Mouse (Mus musculus) lung, embryonic 14.5 days (tissue): ENCODE data around the gene Entpd1. TPM values are rescaled to one million over a fixed set of nuclear protein-coding genes. Genes with fewer than 3 reads are reported as not detected.

Experiments used
- ATAC-seq: fragments of 200-750 bp; cut with Nextera tagmentation; 2 replicates; pipeline ENCODE4 v1.8.0; 2017; ENCODE audit warnings: mild to moderate bottlenecking, moderate TSS enrichment, moderate library complexity; ENCODE audit not compliant: insufficient read depth
- DNase-seq: peaks from one replicate; pipeline ENCODE4 v3.0.0-alpha.2; 2015
- H3K27ac ChIP-seq: fragments of 300-500 bp; sonication (generic); 2 replicates; pipeline ENCODE4 v1.5.1; 2014; ENCODE audit warnings: low read depth, mild to moderate bottlenecking, moderate library complexity
- H3K27me3 ChIP-seq: fragments of 300-500 bp; sonication (generic); 2 replicates; pipeline ENCODE4 v1.6.1; 2014; ENCODE audit warnings: low read length, control low read depth; ENCODE audit not compliant: insufficient read depth
- H3K36me3 ChIP-seq: fragments of 300-500 bp; sonication (generic); 2 replicates; pipeline ENCODE4 v1.6.1; 2014; ENCODE audit warnings: control low read depth; ENCODE audit not compliant: insufficient read depth
- H3K4me1 ChIP-seq: fragments of 300-500 bp; sonication (generic); 2 replicates; pipeline ENCODE4 v1.6.1; 2014; ENCODE audit warnings: antibody characterized with exemption, control low read depth; ENCODE audit not compliant: insufficient read depth
- H3K4me2 ChIP-seq: fragments of 300-500 bp; sonication (generic); 2 replicates; pipeline ENCODE4 v1.6.1; 2014; ENCODE audit warnings: mild to moderate bottlenecking
- H3K4me3 ChIP-seq: fragments of 300-500 bp; sonication (generic); 2 replicates; pipeline ENCODE4 v1.5.1; 2014; ENCODE audit warnings: low read depth, low read length
- H3K9ac ChIP-seq: fragments of 300-500 bp; sonication (generic); 2 replicates; pipeline ENCODE4 v1.6.1; 2014
- H3K9me3 ChIP-seq: fragments of 300-500 bp; sonication (generic); 2 replicates; pipeline ENCODE4 v1.6.1; 2016; ENCODE audit warnings: low read depth, low read length, control low read depth
- CTCF ChIP-seq: IDR thresholded peaks from 2 replicates; pipeline ENCODE4 v1.5.1; 2016; ENCODE audit warnings: antibody characterized with exemption, low read depth
- WGBS: fragments of 180-500 bp; shearing (Covaris S2); extraction: QIAGEN DNeasy Blood & Tissue Kit; methylation state at CpG from one replicate; pipeline ENCODE4 v1.1.7; 2014; 5-methylcytosine and 5-hydroxymethylcytosine counted together
- polyA plus RNA-seq: library from polyadenylated mRNA; unstranded; fragments of >200 nt; fragmentation: Nextera tagmentation; extraction: Ambion mirVana; gene quantifications from 2 replicates; pipeline ENCODE4 v1.2.1, GENCODE M21; 2014

Gene Entpd1
- 12.7 and 15.4 TPM in 2 replicates for polyA plus RNA-seq

GRCm38 (mm10) chr19:40611830-40612506 lies at the start of gene Entpd1, which contains the start of gene Tctn3:
Entpd1 (plus strand) TSS chr19:40612366.
Tctn3 (minus strand) TSS chr19:40612233.
- no peak within 1 kb of the TSS for H3K27ac ChIP-seq
- peaks cover 6% of the 10 kb centered on the region; the same call in 1 of the 2 replicates for H3K36me3 ChIP-seq
- WGBS: under 1% methylated on average over 45 of the region's 45 CpGs
- peak; percentile 99 for TF ChIP-seq CTCF
- ATAC-seq (peak; percentile 100), DNase-seq (peak; percentile 99)
- peak within 1 kb of the TSS; percentile 90 for H3K4me2 ChIP-seq
- H3K9ac ChIP-seq: peak within 1 kb of the TSS; percentile 61
- 0 out of 2 replicates have a peak, but pooled peaks cover 3% of the 10 kb centered on the region for H3K4me1 ChIP-seq
- H3K4me3 ChIP-seq: peak within 1 kb of the TSS; percentile 68
- H3K27me3 ChIP-seq: no peaks in the 10 kb centered on the region
- no peaks in the 10 kb centered on the region for H3K9me3 ChIP-seq

DNA sequence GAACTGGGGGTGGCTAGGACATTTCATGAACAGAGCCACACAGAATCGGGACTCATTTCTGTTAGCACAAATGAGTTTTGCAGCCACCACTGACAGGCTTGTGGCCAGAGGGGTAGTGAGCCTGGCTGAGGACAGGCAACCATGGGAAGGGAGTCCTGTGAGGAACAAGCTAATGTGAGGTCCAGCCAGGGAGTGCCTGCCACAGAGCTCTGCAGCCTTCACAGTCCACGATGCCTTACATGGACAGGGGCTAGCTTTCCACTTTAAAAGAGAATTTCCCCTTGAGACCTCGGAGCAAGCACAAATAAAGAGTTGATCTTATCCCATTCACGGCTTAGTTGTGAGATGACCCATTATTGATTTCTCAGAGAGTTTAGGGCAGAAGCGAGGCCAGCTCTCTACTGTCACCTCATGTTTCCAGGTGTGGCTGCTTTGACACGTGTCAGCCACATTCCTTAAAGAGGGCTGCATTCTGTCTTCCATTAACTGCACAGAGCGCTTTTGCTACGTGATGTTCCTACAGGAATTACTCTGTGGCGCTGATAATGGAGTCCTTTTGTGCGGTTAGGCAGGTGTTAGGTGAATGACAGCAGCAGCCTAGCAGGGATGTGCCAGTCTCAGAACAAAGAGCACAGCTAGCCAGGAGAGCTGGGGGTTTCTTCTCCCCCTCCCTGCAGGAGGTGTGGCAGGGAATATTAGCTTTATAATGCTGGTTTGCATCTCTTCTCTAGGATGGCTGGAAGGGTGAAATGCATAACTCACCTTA lies 48.1 kb upstream of the Entpd1 start:
- DNase-seq (no peak), ATAC-seq (no peak)
- WGBS: 66% methylated on average over 10 of the region's 10 CpGs
- no peak overlapping the region for H3K27ac ChIP-seq
- H3K9ac ChIP-seq: no peak overlapping the region
- H3K9me3 ChIP-seq: no peaks in the 10 kb centered on the region
- H3K4me2 ChIP-seq: no peak overlapping the region
- no peaks in the 10 kb centered on the region for H3K4me1 ChIP-seq
- H3K27me3 ChIP-seq: no peaks in the 10 kb centered on the region
- peaks cover 72% of the 10 kb centered on the region for H3K36me3 ChIP-seq
- H3K4me3 ChIP-seq: no peak overlapping the region
- TF ChIP-seq CTCF: no peak

GRCm38 (mm10) chr19:40567616-40568015 lies 44.5 kb upstream of the Entpd1 start:
- Histone ChIP-seq H3K4me3 (no peak overlapping the region), H3K27me3 (no peaks in the 10 kb centered on the region), H3K9ac (no peak overlapping the region), H3K27ac (no peak overlapping the region), H3K4me1 (no peaks in the 10 kb centered on the region), H3K36me3 (peaks cover 92% of the 10 kb centered on the region), H3K9me3 (peaks cover 17% of the 10 kb centered on the region; the same call in 1 of the 2 replicates), H3K4me2 (no peak overlapping the region)
- no peak for TF ChIP-seq CTCF
- no peak for ATAC-seq
- 89% methylated on average over 3 of the region's 3 CpGs for WGBS
- DNase-seq: peak; percentile 32

- no peak overlapping the region for H3K9ac ChIP-seq
- no peak for ATAC-seq
- H3K4me1 ChIP-seq: no peaks in the 10 kb centered on the region
Measured at GRCm38 (mm10) chr19:40570726-40571125, 41.4 kb upstream of the Entpd1 start.

DNA sequence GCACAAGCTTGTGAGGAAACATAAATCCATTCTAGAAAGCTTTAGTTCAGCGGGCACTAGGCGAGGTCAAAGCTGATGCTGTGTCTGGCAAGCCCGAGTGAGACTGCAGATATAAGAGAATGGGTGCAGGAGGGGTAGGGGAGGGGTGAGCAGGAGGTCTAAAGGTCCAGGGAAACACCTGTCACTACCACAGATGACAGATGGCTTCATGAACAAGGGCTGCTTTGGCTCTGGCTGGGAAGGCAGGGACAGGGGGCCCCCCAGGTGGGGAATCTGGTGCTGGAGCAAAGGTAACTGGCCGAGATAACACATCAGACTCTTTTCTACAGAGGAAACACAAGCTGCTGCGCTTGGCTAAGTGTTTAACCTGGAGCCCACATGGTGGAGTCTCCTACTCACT lies 36.7 kb upstream of the Entpd1 start:
- no peak for TF ChIP-seq CTCF
- Histone ChIP-seq H3K4me2 (no peak overlapping the region), H3K4me1 (no peaks in the 10 kb centered on the region), H3K9ac (no peak overlapping the region), H3K36me3 (peaks cover 79% of the 10 kb centered on the region), H3K27me3 (no peaks in the 10 kb centered on the region), H3K4me3 (no peak overlapping the region), H3K9me3 (peaks cover 6% of the 10 kb centered on the region; the same call in 1 of the 2 replicates), H3K27ac (no peak overlapping the region)
- ATAC-seq (no peak), DNase-seq (no peak)
- 65% methylated on average over 5 of the region's 5 CpGs for WGBS

More at GRCm38 (mm10) chr19:40570726-40571125, 41.4 kb upstream of the Entpd1 start:
- no peak for TF ChIP-seq CTCF
- WGBS: 81% methylated on average over 9 of the region's 9 CpGs
- no peaks in the 10 kb centered on the region for H3K27me3 ChIP-seq
- peaks cover 17% of the 10 kb centered on the region; the same call in 1 of the 2 replicates for H3K9me3 ChIP-seq
- DNase-seq: no peak
- H3K27ac ChIP-seq: no peak overlapping the region
- H3K4me3 ChIP-seq: no peak overlapping the region
- no peak overlapping the region for H3K4me2 ChIP-seq
- H3K36me3 ChIP-seq: peaks cover 92% of the 10 kb centered on the region

DNA sequence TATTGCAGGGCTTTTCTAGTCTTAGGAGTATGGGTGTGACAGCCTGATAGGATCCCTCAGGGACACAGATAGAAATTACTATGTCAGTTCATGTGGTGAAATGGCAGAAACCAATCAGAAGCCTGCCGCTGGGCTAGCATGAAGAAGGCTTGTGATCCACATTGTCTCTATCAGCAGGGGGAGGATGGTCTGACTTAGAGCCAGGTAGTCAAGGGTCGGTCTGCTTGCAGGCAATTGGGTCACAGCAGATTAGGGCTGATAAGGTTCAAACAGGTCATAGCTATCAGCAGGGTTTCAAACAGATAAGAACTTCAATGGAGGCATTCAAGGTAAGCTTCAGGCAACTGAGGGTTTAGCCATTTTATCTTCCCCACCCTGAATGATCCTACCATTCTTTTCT lies 31.3 kb upstream of the Entpd1 start:
- Histone ChIP-seq H3K4me1 (no peaks in the 10 kb centered on the region), H3K4me2 (no peak overlapping the region), H3K4me3 (no peak overlapping the region), H3K27me3 (no peaks in the 10 kb centered on the region), H3K9me3 (no peaks in the 10 kb centered on the region), H3K36me3 (peaks cover 71% of the 10 kb centered on the region), H3K27ac (no peak overlapping the region), H3K9ac (no peak overlapping the region)
- no peak for ATAC-seq
- no peak for TF ChIP-seq CTCF
- 61% methylated on average over 2 of the region's 2 CpGs for WGBS
- no peak for DNase-seq

DNA sequence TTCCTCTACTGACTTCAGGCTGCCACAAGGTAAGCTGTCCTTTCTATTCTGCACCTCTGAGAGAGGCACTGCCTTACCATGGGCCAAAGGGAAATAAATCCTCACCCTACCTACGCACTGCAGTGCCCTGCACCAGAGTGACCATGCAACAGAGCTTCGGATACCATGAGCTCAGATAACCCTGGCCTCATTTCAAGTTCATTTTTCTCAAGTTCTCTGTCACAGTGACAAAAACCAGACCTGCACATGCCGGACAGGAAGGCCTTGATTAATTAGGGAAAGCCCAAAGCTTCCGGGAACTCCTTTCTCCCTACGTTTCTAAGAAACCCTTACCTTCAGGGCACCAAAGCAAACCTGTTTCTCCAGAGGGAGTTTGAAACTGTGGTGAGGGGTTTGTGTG lies 30.5 kb upstream of the Entpd1 start:
- DNase-seq (no peak), ATAC-seq (no peak)
- Histone ChIP-seq H3K4me3 (no peak overlapping the region), H3K27me3 (no peaks in the 10 kb centered on the region), H3K27ac (no peak overlapping the region), H3K4me2 (no peak overlapping the region), H3K4me1 (no peaks in the 10 kb centered on the region), H3K9me3 (no peaks in the 10 kb centered on the region), H3K36me3 (peaks cover 66% of the 10 kb centered on the region), H3K9ac (no peak overlapping the region)
- TF ChIP-seq CTCF: no peak
- WGBS: 66% methylated on average over 5 of the region's 5 CpGs
